Mouse (Mus musculus) embryo, embryonic 9.5 days (tissue): ENCODE measurements around the gene Fbxw9.

ENCODE experiments used
- DNase-seq: peaks from one replicate; pipeline ENCODE4 v3.0.0-alpha.2; 2017; ENCODE audit errors: extremely low spot score

Fbxw9 gene

GRCm38 (mm10) chr8:85083108-85083813 lies 23.4 kb downstream of the Fbxw9 start, which contains the start of gene Man2b1:
TSS of gene Man2b1 (plus strand) at chr8:85083270.
- DNase-seq = peak; percentile 75

- no peak for DNase-seq
Observed at GRCm38 (mm10) chr8:85084633-85085032, 24.8 kb downstream of the Fbxw9 start.

GRCm38 (mm10) chr8:85086238-85086637 lies 26.4 kb downstream of the Fbxw9 start:
- no peak for DNase-seq

GRCm38 (mm10) chr8:85088771-85089170 lies 28.9 kb downstream of the Fbxw9 start:
- no peak for DNase-seq

- DNase-seq = no peak
Observed at GRCm38 (mm10) chr8:85090856-85091255, 31.0 kb downstream of the Fbxw9 start.

GRCm38 (mm10) chr8:85091526-85092090 lies 31.8 kb downstream of the Fbxw9 start:
- DNase-seq = no peak

GRCm38 (mm10) chr8:85095051-85095450 lies 35.2 kb downstream of the Fbxw9 start:
- no peak for DNase-seq

GRCm38 (mm10) chr8:85095566-85095965 lies 35.7 kb downstream of the Fbxw9 start:
- no peak for DNase-seq

- DNase-seq = no peak
Observed at GRCm38 (mm10) chr8:85096196-85096595, 36.3 kb downstream of the Fbxw9 start.

GRCm38 (mm10) chr8:85096850-85097249 lies 37.0 kb downstream of the Fbxw9 start:
- no peak for DNase-seq

GRCm38 (mm10) chr8:85100076-85100665 lies 40.3 kb downstream of the Fbxw9 start:
- DNase-seq = no peak

- no peak for DNase-seq
Observed at GRCm38 (mm10) chr8:85113241-85113640, 53.4 kb downstream of the Fbxw9 start.

GRCm38 (mm10) chr8:85115501-85115900 lies 55.6 kb downstream of the Fbxw9 start:
- DNase-seq = no peak
